Mouse (Mus musculus) erythroblast, embryonic 14.5 days (primary cell): ENCODE measurements at regions not wholly inside any gene's neighbourhood (a gene's known extent, or its start where the extent isn't known, plus 50 kb on each side); places are given as distances from the start of the nearest gene placed in this dataset.

ENCODE experiments used
- H3K27me3 ChIP-seq: 2 replicates; pipeline ENCODE4 v1.6.1; 2012; ENCODE audit warnings: inconsistent platforms; ENCODE audit not compliant: control insufficient read depth
- H3K36me3 ChIP-seq: 2 replicates; pipeline ENCODE4 v1.6.1; 2012; ENCODE audit warnings: mild to moderate bottlenecking, inconsistent platforms; ENCODE audit not compliant: control insufficient read depth
- H3K4me1 ChIP-seq: 2 replicates; pipeline ENCODE4 v1.6.1; 2012; ENCODE audit warnings: inconsistent platforms; ENCODE audit not compliant: control insufficient read depth
- H3K4me3 ChIP-seq: replicated peaks from 2 replicates; pipeline ENCODE3; 2012; ENCODE audit warnings: moderate library complexity, mild to moderate bottlenecking, inconsistent platforms
- H3K9me3 ChIP-seq: 2 replicates; pipeline ENCODE4 v1.6.1; 2012; ENCODE audit warnings: low read length, inconsistent platforms, mixed read lengths; ENCODE audit not compliant: control insufficient read depth
- GATA1 ChIP-seq: IDR thresholded peaks from 2 replicates; pipeline ENCODE4 v1.6.1; 2012; ENCODE audit warnings: low read length, inconsistent platforms, mixed read lengths
- TAL1 ChIP-seq: IDR thresholded peaks from 3 replicates; pipeline ENCODE4 v1.6.1; 2012; ENCODE audit warnings: low read length, inconsistent platforms, mixed read lengths

DNA sequence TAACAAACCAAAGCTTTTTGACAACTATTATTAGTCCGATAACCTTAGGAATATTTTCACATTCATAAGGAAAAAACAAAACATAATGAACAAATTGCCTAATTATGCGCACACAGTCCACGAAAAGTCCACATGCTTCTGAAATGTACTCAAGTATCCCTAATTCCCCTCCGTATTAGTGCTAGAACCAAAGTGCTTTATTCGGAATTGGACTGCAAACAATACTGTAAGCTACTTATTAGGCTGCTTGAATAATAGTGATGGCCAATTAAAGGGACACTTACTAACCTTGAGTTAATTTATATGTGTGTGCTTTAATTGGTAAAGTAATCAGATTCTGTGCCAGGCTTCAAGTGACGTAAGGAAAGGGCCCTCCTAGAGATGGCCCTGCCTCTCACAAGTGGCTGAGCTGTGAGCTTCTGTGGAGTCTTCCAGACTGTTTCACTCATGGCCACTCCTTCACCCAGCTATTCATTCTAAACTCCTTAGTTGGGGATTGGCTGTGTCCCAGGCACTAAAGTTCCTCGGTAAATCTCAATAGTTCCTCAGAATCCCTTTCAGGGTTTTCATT, 132.2 kb upstream of the Elac2 start:
- Histone ChIP-seq H3K4me1 (peaks cover 26% of the 10 kb centered on the region), H3K27me3 (peaks cover 7% of the 10 kb centered on the region), H3K9me3 (no peaks in the 10 kb centered on the region), H3K4me3 (no peak overlapping the region), H3K36me3 (no peaks in the 10 kb centered on the region)
- TF ChIP-seq GATA1 (no peak), TAL1 (no peak)

DNA sequence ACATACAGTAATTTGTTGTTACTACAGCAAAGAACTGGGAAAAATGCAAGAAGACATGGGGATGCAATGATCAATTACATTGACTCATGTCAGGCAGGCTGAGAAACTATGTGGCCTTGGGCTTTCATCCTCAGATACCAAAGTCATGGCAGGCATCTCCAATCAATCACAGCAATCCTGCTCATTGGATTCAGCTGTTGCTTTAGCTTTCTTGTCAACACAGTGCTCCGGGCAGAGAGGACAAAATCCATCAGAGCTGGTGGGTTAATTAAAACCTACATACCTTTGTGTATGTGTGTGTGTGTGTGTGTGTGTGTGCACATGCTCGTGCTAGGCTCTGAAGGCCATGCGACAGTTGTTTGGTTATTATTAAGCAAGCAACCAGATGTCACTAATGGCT, 119.2 kb upstream of the Elac2 start:
- Histone ChIP-seq H3K4me1 (peaks cover 3% of the 10 kb centered on the region), H3K4me3 (no peak overlapping the region), H3K9me3 (no peaks in the 10 kb centered on the region), H3K27me3 (peaks cover 24% of the 10 kb centered on the region), H3K36me3 (no peaks in the 10 kb centered on the region)
- no peak for TF ChIP-seq GATA1
- no peak for TF ChIP-seq TAL1

DNA sequence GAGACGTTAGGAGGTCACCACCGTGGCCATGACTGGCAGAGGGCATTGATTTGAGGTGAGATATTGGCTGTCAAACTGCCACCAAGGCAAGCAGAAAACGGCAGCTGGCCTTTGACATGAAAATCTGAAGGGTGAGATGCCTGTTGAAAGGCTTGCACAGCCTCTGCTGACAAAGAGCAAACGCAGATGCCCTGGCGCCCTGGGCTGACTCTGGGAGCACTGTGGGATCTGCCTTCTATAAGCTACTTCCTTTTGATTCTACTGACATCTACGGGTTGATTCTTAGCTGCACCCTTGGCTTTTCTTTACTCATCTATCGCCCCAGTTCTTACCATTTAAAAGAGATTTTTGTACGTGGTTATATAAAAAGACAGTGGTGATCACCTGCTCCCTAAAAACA, 98.2 kb upstream of the Elac2 start:
- Histone ChIP-seq H3K9me3 (no peaks in the 10 kb centered on the region), H3K27me3 (peaks cover 18% of the 10 kb centered on the region), H3K4me1 (no peaks in the 10 kb centered on the region), H3K36me3 (no peaks in the 10 kb centered on the region), H3K4me3 (no peak overlapping the region)
- no peak for TF ChIP-seq GATA1
- no peak for TF ChIP-seq TAL1

DNA sequence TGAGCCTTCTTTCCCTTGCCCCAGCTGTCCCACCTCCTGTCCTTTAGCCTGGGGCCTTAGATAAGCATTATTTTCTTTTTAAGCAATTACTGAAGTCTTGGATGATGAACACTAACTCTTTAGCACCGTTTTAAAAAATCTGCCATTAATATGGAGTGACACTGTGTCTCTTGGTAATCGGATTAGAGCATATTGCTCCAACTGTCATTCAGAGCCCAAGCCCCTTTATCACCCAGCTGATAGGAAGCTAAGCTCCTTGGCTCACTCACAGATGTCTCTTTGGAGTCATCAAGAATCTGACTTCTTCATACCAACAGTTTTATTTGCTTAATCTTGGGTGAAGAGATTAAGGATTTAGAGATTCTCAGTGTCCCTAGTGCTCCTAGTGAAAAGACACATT, 94.3 kb upstream of the Elac2 start:
- TF ChIP-seq TAL1 (no peak), GATA1 (no peak)
- H3K36me3 ChIP-seq: no peaks in the 10 kb centered on the region
- no peak overlapping the region for H3K4me3 ChIP-seq
- H3K27me3 ChIP-seq: peaks cover 16% of the 10 kb centered on the region
- H3K4me1 ChIP-seq: peaks cover 9% of the 10 kb centered on the region
- no peaks in the 10 kb centered on the region for H3K9me3 ChIP-seq

DNA sequence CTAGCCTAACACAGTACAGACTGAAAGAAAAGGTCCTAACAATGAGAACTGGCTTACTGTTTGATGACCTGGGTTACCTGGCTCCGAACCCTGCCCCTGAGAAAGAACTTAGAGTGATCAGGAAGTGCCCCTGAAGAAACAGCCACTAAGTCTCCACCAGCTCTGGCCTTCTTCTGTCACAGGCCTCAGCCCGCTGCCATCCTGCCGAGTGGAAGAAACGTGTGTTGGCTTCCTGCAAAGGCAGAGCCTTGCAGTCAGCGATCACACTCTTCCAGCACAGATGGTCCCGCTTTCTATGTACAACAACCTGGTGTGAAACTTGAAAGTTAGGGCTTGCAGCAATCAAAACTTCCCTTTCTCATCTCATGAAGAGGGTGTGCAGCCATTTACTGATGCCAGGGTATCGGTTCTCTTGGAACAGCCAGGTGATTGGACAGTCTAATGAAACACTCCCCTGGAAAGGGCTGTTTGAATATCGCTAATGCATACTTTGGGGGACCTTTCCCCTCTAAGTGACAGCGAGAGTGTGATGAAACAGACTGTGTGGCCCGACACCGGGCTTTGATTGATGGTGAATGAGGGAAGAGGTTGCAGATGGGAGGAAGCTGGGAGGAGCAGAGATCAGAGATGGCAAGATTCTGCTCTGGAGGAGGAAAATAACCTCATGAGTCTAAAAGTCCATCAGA, 89.4 kb upstream of the Elac2 start:
- Histone ChIP-seq H3K27me3 (peaks cover 5% of the 10 kb centered on the region), H3K4me1 (peaks cover 17% of the 10 kb centered on the region), H3K36me3 (no peaks in the 10 kb centered on the region), H3K9me3 (no peaks in the 10 kb centered on the region), H3K4me3 (no peak overlapping the region)
- TF ChIP-seq TAL1 (no peak), GATA1 (no peak)

DNA sequence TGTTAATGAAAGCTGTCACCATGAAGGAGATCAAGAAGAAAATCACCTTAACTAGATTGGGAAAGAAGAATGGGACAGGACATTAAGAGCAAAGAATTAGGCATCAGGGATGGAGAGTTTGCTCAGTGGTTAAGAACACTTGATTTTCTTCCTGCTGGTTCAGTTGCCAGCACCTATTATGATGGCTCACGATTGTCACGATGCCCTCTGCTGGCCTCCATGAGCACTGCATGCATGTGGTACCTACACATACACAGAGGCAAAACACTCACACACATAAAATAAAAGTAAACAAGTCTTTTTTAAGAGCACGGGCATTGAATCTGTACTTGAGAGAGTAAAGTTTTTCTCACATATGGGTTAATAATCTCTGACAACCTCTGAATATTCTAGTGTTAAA, 88.1 kb upstream of the Elac2 start:
- no peaks in the 10 kb centered on the region for H3K9me3 ChIP-seq
- no peak for TF ChIP-seq TAL1
- TF ChIP-seq GATA1: no peak
- H3K4me3 ChIP-seq: no peak overlapping the region
- H3K4me1 ChIP-seq: peaks cover 17% of the 10 kb centered on the region
- no peaks in the 10 kb centered on the region for H3K36me3 ChIP-seq
- H3K27me3 ChIP-seq: peaks cover 5% of the 10 kb centered on the region

DNA sequence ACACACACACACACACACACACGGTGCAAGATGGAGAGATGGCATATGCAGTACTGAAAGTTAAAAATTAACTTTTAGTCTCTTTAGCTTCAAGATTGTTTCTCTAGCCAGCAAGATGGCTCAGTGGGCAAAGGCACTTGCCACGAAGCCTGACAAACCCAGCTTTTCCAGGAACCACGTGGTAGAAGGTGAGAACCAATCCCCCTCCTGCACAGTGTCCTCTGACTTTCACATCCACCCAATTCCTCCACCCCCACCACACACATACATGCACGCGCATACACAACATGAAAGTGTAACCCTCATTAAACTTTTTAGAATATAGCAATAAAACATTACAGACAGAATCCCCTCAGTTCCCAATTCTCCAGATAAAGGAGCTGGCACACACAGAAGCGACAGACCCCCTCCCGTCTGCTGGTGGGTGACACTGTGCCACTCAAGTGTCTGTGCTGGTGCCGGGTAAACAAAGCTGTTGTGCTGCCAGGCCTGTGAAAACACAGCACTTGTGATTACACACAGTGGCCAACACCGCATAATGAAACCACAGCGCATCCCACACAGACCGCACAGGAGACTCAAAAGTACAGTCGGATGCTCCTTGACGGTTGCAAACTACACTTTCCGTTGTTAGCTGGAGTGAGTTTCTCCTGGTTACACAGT, 82.9 kb upstream of the Elac2 start:
- Histone ChIP-seq H3K4me1 (peaks cover 4% of the 10 kb centered on the region), H3K36me3 (no peaks in the 10 kb centered on the region), H3K27me3 (peaks cover 12% of the 10 kb centered on the region; the same call in 1 of the 2 replicates), H3K9me3 (no peaks in the 10 kb centered on the region), H3K4me3 (no peak overlapping the region)
- no peak for TF ChIP-seq TAL1
- no peak for TF ChIP-seq GATA1

DNA sequence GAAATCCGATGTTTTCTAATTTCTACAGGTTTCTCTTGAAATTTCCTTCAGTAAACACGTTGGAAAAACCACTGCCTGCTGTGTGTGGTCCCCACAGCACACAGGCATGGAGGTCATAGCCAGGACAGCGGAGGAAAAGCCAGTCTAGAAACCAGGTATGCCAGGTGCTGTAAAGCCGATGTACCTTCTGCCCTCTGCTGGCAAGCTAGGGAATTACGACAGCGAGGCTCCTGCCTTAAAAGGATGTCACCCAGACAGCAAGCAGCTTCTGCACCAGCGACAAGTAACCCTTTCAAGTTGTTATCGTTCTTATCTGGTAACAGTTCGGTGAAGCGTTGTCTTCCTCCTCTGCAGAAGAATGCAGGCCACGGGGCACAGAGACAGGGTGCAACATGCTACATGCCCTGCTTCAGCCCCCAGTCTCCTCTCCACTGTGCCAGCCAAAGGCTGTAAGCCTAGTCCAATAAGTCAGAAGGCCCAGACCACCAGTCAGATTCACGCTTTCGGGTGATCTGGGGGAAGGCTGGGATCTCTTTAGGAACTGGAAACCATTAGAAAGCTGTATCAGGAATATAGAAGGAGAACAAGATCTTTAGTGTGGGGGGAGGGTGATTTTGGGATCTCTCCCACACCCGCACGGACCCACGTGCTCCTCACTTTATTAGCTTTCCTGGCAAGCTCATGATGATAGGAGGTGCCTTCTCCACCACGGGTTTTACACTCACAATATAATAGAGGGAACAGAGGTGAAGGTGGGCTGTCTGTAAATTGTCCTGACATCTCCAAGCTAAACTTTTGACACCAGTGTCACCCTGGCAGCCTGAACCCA, 79.9 kb upstream of the Elac2 start:
- Histone ChIP-seq H3K27me3 (peaks cover 11% of the 10 kb centered on the region; the same call in 1 of the 2 replicates), H3K9me3 (no peaks in the 10 kb centered on the region), H3K4me1 (peaks cover 4% of the 10 kb centered on the region), H3K36me3 (no peaks in the 10 kb centered on the region), H3K4me3 (no peak overlapping the region)
- TF ChIP-seq TAL1: no peak
- TF ChIP-seq GATA1: no peak

DNA sequence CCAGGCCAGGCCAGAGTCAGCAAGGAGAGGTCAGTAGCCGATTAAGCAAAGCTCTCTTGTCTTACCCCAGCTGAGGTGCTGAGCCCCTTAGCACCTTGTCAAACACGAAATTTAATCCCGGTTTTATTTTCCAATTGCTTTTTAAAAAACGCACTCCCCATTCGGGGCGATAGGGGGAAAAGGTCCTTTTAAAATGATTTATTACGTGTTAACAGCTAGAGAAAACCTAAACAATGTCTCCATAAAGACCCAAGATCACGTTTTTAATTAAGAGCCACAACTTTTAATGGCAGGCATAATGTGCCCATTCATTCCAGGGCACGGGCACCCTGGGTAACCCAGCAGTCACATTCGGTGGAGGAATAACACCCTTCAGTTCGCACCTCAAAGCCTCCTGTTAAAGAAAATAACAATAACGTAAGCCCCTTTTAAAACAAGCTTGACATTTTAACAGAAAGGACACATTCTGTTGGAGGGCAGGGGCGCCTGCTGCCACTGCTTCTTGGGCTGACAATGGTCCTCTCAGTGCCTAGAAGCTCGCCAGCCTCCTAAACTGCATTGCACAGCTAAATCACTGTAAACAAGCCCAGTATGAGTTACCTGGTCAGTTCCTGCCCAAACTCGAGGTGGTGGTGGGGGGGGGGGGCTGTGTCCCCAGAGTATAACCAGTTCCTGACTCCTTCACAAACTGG, 79.1 kb upstream of the Elac2 start:
- Histone ChIP-seq H3K27me3 (peaks cover 11% of the 10 kb centered on the region; the same call in 1 of the 2 replicates), H3K9me3 (no peaks in the 10 kb centered on the region), H3K36me3 (no peaks in the 10 kb centered on the region), H3K4me3 (no peak overlapping the region), H3K4me1 (peaks cover 4% of the 10 kb centered on the region)
- no peak for TF ChIP-seq TAL1
- no peak for TF ChIP-seq GATA1
